Mouse (Mus musculus) Patski (cell line): ENCODE data around the gene Micu2. TPM values are rescaled to one million over a fixed set of nuclear protein-coding genes. Genes with fewer than 3 reads are reported as not detected.
"Not testable (repeated sequence)": the region's sequence is repeated elsewhere in the genome, so short reads cannot be mapped to it uniquely, and the experiment has no call there.

ENCODE experiments used
- ATAC-seq: fragments of 100-300 bp; one replicate; pipeline ENCODE4 v1.8.0; 2021
- CTCF ChIA-PET: fragments of 350-600 bp; sonication (Branson Sonifier 250); formaldehyde crosslinking; loops from one replicate; lab custom pipeline; 2022; ENCODE audit warnings: inconsistent platforms; lab: Charles Lee
- POLR2A ChIA-PET: fragments of 350-600 bp; sonication (Branson Sonifier 250); formaldehyde crosslinking; loops from one replicate; lab custom pipeline; 2022; ENCODE audit warnings: antibody characterized with exemption, inconsistent platforms; lab: Charles Lee
- DNase-seq: peaks from one replicate; pipeline ENCODE4 v3.0.0-alpha.2; 2011; ENCODE audit warnings: low read depth, low spot score
- H3K27me3 ChIP-seq: fragments of 371-371 bp; one replicate; pipeline ENCODE4 v1.5.1; 2021
- CTCF ChIP-seq: fragments of 100-300 bp; IDR thresholded peaks from one replicate; pipeline ENCODE4 v1.5.1; 2021
- in situ Hi-C: fragments of 300-500 bp; cut with MboI; formaldehyde crosslinking; loops from 3 replicates; pipeline ENCODE4 v1.11.1; 2018; ENCODE audit warnings: low pct_unique_long_range_greater_than_20kb, mixed read lengths
- polyA plus RNA-seq: library from polyadenylated mRNA; unstranded; gene quantifications from one replicate; pipeline ENCODE4 v1.2.3, GENCODE M21; 2021

Micu2 gene
- polyA plus RNA-seq, 1 experiment from 2014 or later, result 88.2 TPM

DNA sequence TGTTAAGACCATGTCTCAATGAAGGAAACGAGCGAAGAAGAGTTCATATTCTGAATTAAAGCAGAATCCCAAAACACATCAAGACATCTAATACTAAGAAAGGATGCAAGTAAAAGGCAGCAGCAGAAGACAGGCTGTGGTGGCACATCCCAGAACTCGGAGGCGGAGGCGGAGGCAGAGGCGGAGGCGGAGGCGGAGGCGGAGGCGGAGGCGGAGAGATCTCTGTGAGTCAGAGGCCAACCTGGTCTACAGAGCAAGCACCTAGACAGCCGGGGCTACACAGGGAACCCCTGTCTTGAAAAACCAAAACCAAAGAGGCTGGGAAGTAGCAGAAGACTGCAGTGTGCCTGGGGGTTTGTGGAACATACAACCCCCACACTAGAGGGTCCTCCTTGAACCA, 102.2 kb downstream of the Micu2 start:
- POLR2A ChIA-PET, result no interaction called here
- in situ Hi-C loops, result no loop called here
- no peak for ATAC-seq
- DNase-seq, result no peak
- no peak for TF ChIP-seq CTCF
- CTCF ChIA-PET, result no interaction called here
- H3K27me3 ChIP-seq, result no peaks in the 10 kb centered on the region

DNA sequence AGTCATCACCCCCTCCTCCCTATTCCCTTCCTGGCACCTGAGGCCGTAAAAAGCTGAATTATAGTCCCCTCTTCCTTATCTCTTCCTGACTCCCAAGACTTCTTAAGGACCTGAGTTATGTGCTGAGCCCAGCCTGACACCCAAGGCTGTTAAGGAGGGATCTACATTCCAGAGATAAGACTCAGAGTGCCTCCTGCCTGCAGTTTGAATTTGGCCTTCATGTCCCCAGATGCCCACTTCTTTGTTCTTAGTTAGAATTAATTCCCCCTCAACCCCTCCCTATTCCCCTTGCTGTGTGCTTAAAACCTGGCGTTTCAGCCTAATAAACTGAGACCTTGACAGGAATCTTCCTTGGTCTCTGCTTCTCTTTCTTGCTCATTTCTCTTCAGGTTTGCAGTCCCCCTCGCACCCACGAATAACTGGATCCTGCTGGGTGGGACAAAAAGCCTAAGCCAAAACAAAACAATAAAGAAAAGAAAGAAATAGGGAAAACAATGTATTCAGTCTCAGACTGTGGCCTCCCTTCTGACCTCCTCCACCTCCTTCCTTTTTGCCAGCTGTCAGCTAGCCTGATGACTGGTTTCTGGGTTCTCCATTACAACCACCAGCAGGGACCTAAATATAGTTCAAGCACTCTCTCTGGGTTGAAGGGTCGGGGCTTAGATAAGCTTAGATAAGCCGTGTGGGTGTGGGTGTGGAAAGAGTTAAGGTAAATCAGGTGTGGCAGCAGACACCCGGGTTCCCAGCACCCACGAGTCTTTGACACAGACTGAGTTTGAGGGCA, 102.8 kb downstream of the Micu2 start:
- in situ Hi-C loops, POLR2A ChIA-PET, DNase-seq, H3K27me3 ChIP-seq, CTCF ChIA-PET, ATAC-seq: not testable (repeated sequence)

DNA sequence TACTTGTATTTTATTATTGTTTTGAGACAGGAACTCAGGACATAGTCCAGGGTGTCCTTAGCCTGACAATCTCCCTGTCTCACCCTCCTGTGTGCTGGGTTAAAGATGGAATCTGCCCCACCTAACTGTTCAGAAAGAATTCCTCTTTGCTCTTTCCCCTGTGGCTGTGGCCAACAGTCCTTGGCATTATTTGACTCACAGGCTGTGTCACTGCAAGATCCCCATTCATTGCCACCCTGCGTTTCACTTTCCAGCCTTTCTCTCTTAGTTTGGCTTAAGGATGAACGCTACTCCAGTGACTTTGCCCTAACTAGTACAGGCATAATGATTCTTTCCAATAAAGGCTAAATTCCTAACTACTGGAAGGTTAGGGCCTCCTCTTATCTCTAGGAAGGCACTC, 104.7 kb downstream of the Micu2 start:
- no peaks in the 10 kb centered on the region for H3K27me3 ChIP-seq
- ChIA-PET POLR2A (no interaction called here), CTCF (no interaction called here)
- DNase-seq, result no peak
- ATAC-seq, result no peak
- in situ Hi-C loops, result no loop called here
- no peak for TF ChIP-seq CTCF

DNA sequence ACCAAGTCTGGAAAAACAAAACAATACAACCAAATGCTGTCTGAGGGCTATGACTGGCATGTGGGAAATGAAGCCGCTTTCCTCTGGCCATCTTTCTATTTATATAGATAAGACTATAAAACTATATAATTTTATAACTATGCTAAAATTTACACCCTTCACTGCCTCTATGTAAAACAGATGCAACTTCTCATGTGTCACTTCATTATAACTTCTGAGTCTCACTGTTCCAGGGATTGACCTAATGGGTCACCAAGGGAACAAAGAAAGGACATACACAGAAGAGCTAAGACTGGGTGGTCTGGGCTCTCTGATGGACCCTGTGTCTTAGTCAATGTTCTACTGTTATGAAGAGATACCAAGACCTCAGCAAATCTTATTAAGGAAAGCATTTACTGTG, 106.1 kb downstream of the Micu2 start:
- ChIA-PET POLR2A (no interaction called here), CTCF (no interaction called here)
- no peak for TF ChIP-seq CTCF
- in situ Hi-C loops, result no loop called here
- ATAC-seq, result no peak
- no peak for DNase-seq
- H3K27me3 ChIP-seq, result no peaks in the 10 kb centered on the region

DNA sequence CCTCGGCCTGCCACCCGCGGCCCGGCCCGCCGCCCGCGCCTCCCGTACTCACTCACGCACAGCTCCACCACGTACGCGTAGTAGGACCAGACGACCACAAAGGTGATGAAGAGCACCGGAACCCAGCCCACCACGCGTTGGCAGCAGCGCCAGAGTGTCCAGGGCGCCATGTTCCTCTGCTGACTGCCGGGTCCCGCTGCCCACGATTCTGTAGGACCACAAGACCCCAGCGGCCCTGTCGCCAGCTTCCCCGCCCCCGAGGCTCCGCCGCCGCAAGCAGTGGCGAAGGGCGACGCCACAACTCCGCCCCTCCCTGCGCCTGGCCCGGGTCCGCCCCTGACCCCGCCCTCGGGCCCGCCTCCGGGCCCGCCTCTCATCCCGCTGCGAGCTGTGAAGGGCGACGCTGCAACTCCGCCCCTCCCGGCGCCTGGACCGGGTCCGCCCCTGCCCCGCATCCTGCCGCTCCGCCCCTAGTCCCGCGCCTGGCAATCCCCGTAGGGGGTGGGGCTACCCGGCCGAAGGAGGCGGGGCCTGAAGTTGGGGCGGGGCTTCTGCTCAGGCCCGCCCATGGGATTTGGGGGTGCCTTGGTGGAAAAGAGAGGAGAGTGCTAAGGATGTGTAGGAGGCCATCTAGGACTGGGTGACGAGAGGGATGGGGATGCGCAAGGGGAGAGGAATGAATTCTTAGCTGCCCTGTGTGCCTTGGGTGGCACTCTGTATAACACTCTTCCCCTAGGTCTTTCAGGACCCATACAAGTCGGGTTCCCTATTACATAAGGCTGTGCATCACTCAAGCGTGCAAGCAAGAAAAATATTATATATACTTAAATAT, 108.8 kb downstream of the Micu2 start, which contains the start of gene Zdhhc20:
TSS of gene Zdhhc20 (minus strand) at position 266 of the 832 bp plus-strand sequence.
- no peak for TF ChIP-seq CTCF
- peak; percentile 38 for DNase-seq
- POLR2A ChIA-PET, result interaction anchor here (1.6 kb wide), 1 partner anchor 32 kb away, joined by 5 read pairs; no protein-coding TSS in a partner anchor
- H3K27me3 ChIP-seq, result no peaks in the 10 kb centered on the region
- ATAC-seq, result peak; percentile 96
- in situ Hi-C loops, result no loop called here
- CTCF ChIA-PET, result interaction anchor here (1.1 to 1.9 kb wide), 2 partner anchors 9 to 25 kb away, joined by 4 to 5 read pairs; no protein-coding TSS in a partner anchor

DNA sequence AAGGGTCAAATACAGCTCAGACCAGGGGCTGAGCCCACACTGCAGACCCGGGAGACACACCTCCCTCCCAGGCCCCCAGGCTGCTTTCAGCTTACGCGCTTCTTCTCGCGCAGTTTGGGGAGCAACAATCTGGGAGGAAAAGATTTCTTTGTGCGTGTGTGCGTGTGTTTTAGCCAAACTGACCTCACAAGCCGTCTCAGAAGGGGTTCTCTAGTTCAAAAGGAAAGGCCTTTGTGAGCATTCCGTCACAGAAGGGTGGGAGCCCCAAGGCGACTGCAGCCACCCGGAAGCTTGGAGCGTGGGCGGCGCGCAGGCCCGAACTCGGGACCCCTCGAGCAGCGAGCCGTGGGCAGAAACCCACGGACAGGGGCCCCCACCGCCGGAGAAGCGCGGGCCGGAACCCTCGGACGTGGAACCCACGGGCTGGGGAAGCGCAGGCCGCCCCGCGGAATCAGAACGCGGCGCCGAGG, 109.5 kb downstream of the Micu2 start:
- in situ Hi-C loops, result no loop called here
- POLR2A ChIA-PET, result interaction anchor here (1.1 to 1.6 kb wide), 2 partner anchors 31 to 384 kb away, joined by 3 to 5 read pairs; no protein-coding TSS in a partner anchor
- CTCF ChIA-PET, result interaction anchor here (1.1 to 1.9 kb wide), 2 partner anchors 9 to 26 kb away, joined by 4 to 5 read pairs; no protein-coding TSS in a partner anchor
- DNase-seq, result no peak
- H3K27me3 ChIP-seq, result no peaks in the 10 kb centered on the region
- no peak for TF ChIP-seq CTCF
- peak; percentile 73 for ATAC-seq

DNA sequence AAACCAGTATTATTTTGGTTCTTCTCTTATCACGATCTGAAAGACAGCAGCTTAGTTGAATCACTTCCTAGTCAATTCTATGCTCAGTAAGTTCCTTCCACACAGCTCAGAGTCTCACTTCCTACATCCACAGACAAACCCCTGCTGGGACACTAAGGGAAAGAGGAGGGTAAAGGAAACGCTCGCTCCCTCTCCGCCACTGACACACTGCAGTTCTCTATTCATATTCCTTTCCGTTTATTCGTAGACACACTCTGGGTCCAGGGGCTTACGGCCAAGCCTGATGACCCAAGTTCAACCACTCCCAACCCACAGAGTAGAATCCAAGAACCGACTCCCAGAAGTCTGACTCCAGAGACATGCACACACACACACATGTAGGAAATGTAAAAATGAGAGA, 111.9 kb downstream of the Micu2 start:
- POLR2A ChIA-PET, result interaction anchor here (0.9 kb wide), 1 partner anchor 13 kb away, joined by 3 read pairs; no protein-coding TSS in a partner anchor
- CTCF ChIA-PET, result interaction anchor here (1.4 kb wide), 2 partner anchors 23 to 24 kb away, joined by 3 read pairs; no protein-coding TSS in a partner anchor
- ATAC-seq, result no peak
- no peaks in the 10 kb centered on the region for H3K27me3 ChIP-seq
- no peak for TF ChIP-seq CTCF
- DNase-seq, result no peak
- in situ Hi-C loops, result no loop called here

DNA sequence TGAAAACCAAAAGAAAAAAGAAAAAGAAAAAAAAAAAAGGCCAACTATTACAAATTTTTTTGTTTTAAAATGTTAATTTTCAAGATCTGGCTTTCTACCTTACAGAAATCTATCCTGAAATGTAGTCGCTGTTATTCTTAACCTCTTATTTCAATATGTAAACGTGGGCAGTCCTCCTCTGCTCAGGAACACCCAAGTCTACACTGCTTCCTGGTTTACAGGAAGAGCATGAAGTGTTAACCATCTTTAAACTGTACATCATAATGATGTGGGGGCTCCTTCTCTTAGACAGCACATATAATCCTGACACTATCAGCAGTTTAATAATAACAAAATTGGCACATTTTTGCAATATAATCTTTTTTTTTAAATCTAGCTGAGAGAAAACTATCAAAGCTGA, 113.0 kb downstream of the Micu2 start:
- no peak for ATAC-seq

DNA sequence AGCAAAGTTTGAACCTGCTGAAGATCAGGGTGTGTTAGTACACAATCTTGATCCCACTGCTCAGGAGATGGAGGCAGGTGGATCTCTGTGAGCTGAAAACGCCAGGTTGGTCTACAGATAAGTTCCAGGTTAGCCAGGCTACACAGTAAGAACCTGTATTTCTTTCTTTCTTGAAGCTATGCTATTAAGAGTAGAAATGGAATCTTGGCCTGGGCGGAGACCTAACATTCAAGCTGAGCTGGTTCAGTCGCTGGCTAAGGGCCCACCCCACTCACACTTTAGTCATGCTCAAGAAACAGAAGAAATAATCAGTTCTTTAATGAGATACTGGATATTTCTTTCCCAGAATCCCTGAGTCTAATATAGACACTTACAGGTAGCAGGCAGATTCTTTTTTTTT, 115.7 kb downstream of the Micu2 start:
- in situ Hi-C loops, result no loop called here
- no peak for TF ChIP-seq CTCF

More for the DNA sequence above, 113.0 kb downstream of the Micu2 start:
- ChIA-PET POLR2A (no interaction called here), CTCF (interaction anchor here (1.4 kb wide), 2 partner anchors 22 to 24 kb away, joined by 3 read pairs; no protein-coding TSS in a partner anchor)
- H3K27me3 ChIP-seq, result no peaks in the 10 kb centered on the region
- TF ChIP-seq CTCF, result no peak
- no peak for DNase-seq
- in situ Hi-C loops, result no loop called here

DNA sequence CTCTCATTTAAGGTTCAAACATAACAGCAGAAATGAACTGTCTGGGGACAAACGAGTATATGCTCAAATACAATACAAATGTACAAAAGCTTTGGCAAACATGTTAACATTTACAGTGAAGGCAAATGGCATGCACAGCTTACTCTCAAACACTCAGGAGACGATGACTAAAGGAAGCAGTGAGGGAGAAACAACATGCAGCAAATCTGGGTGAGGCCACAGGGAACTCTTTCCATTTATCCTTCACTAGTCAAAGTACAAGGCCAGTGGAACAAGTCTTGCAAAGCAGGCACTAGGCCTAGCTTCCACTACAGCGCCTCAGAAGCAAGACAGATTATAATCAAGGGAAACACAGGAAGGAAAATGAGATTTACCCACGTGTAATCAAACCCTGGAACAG, 116.3 kb downstream of the Micu2 start:
- in situ Hi-C loops, result no loop called here
- no peaks in the 10 kb centered on the region for H3K27me3 ChIP-seq
- CTCF ChIA-PET, result interaction anchor here (0.7 to 1.5 kb wide), 6 partner anchors 14 to 49 kb away, joined by 3 to 4 read pairs (median 3); no protein-coding TSS in a partner anchor
- TF ChIP-seq CTCF, result no peak
- ATAC-seq (no peak), DNase-seq (no peak)
- POLR2A ChIA-PET, result no interaction called here

More for the DNA sequence above, 115.7 kb downstream of the Micu2 start:
- DNase-seq, result no peak
- no peak for ATAC-seq
- CTCF ChIA-PET, result interaction anchor here (1.2 kb wide), 1 partner anchor 23 kb away, joined by 3 read pairs; no protein-coding TSS in a partner anchor
- POLR2A ChIA-PET, result no interaction called here
- H3K27me3 ChIP-seq, result no peaks in the 10 kb centered on the region
